Mouse (Mus musculus) c-Kit-positive CD71-negative TER-119-negative erythroid progenitor cells, embryonic 14.5 days (primary cell): ENCODE measurements around the gene Prdm11.

ENCODE experiments used
- DNase-seq: peaks from one replicate; pipeline ENCODE4 v3.0.0-alpha.2; 2013; ENCODE audit warnings: low read depth

Prdm11 gene

DNA sequence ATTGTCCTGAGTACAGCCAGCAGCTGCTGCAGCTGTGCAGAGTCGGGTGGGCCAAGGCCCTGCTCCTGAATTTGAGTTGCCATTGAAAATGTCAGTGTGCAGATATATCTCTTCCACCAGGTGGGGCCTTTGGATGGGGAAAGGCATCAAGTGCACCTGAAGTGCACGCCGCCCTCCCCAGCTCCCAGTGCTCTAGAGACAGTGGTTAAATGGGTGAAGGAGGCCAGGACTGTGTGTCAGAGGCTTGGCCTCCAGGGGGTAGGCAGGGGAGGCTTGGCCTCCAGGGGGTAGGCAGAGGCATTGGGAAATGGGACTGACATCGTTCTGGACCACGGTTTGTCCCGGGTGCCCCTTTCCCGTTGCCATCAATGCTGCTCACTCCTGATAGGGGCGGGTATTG is 79.7 kb downstream of the Prdm11 start:
- DNase-seq: no peak

DNA sequence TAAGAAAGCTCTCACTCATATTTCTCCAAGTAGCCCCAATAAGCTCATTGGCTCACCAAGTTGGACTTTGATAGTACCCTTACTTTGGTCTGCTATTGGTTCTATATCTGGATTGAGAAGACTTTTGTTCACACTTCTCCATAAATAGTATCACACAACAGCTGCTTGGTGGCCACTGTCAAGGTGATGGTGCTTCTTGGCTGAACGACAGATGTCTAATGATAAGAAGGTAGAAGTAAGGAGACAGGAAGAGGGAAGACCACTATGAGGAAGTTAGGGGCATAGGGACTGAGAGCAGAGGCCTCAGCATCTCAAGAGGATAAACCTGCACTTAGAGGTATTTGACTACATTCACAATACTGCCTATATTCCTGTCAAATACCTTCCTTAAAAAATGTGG is 81.6 kb downstream of the Prdm11 start:
- DNase-seq: no peak

DNA sequence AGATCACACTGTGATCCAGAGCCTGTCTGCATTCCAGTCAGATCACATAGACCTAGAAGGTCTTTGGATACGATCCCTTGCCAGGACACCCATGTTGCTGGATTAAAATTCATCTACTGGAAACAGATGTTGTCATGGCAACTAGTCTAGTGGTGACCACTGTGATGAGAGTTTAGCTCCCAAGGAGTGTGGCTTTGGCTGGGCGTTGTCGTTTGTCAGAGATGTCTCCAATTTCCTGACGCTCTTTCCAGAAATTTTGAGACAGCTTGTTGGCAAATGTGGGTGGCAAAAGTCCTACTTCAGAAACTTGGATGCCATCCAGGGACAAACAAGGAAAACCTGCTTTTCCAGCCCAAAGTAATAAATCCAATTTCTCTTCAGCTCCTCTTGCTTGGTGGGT is 87.3 kb downstream of the Prdm11 start:
- no peak for DNase-seq

DNA sequence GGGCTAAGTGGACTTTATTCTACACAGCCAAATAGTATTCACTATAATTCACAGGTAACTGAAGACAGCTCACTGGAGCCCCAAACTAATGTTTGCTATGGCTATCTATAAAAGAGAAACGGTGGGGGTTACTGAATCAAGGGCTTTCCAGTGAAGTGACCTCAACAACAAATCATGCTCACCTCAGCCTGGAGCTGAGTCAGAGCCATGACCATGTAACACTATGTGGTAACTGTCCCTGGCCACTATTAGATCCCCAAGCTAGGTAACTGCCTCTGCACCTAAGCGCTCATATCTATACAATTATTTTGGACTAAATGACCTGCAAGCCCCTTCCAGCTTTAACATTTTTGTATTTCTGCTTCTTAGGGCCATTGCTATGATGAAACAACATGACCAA is 89.0 kb downstream of the Prdm11 start:
- no peak for DNase-seq

DNA sequence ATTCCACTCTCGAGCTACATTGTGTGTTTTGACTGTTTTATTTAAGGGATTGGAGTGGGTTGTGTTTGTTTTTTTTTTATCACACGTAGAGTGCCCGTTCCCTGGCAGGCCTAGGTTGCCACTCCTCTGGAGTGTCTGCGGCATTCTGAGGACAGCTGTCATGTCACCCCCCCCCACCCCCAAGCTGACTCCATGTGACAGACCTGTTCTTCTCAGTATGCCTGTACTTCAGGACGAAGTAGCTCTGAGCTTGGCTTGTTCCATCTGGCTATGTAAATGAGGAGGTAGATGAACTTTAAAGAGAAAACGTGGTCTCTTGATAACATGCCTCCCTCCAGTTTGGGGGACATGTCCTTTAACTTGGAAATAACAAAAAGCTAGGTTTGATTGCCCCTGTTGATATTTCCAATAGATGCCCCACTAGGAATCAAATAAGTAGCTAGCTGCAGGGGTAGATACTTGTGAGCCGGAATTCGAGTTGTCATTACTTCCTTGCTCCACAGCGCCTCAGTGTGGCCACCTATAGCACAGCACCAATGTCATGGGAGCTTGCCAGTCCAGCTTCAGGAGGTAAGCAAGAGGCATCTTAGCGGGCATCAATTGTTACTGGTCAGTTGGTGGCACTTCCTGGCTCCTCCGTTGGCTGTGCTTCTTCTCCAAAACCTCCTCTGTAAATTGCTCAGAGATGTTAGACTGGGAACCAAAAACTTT is 91.4 kb downstream of the Prdm11 start:
- peak; percentile 23 for DNase-seq

DNA sequence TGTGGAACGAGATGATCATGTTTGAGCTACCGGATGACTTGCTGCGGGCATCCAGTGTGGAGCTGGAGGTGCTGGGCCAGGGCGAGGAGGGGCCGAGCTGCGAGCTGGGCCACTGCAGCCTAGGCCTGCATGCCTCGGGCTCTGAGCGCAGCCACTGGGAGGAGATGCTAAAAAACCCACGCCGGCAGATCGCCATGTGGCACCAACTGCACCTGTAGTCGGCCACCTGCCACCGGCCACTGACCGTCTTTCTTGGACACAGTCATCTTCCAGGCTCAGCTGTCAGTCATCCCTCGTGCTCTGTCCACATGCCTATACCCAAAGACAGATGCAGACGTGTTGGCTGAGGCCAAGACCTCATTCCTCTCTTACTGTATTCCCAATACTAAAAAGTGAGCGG is 92.5 kb downstream of the Prdm11 start:
- DNase-seq: no peak

DNA sequence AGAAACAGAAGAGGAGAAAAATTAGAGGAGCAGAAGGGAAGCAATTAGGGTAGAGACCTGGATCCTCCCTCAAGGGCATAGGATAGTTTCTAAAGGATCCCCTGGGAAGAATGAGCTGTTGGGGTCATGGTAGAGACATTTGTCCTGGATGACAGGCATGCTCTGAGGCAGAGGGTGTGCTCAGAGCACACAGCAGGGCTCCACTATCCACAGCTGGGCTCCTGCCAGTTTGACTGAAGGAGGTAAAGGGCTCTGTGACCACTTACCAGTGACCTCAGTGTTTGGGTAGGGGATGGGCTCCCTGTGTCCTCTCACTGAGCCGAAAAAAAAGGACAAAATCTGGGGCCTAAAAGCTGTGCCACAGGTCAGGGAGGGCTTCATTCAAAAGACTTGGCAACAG is 96.4 kb downstream of the Prdm11 start:
- no peak for DNase-seq

DNA sequence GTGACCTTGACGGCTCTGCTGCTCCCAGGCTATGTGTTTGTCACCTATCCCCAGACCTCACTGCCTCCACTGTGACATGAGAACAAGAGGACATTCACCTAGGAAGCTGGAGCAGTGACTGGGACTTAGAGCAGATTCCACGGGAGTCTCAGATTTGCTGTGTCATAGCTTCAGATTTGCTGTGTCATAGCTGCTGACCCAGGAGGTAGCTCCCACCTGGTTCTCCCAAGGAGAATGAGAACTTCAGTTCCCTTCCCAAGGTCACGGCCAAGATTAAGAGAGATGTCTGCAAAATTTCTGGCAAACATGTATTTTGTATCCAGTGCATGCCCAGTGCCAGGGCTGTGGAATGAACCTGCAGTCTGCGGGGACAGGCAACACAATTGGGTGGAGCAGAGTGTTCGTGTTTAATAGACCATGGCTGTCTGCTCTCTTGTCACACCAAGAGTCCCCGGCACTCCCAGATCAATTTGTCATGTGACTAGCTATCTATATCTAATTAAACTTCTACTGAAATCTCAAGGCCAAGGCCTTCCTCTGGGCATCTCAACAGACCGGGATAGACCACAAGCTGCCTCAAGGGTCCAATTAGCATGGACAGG is 97.2 kb downstream of the Prdm11 start:
- DNase-seq: no peak

DNA sequence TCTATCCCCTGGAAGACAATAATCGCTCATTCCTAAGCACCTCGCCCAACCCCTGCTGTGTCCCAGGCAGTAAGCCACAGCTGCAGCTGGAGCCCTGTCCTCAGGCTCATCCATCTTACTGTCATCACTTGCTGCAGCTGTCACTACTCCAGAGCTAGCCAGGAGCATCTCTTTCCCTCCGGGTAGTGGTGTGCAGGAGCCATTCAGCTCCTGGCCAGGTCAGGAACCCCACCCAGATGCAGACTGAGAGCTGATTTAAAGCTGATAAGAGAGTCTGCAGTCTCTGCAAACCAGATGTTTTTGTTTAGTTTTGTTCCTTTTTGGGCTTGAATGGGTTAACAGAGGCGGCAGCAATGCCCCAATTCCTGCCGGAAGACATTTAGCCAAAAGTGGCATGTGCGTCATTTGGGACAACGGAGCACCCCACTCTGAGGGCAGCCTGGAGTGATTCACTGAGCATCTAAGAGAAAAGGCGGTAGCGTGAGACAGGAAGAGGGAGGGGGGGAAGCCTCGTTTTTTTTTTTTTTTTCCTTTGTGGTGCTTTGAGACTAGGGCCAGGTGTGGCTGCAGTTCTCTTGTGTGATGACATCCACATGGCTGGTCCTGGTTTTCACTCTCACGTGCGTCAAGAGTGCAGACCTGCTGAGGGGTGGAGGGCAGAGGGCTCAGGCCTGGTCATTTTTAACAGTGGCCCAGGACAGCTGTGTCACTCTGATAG is 97.8 kb downstream of the Prdm11 start:
- DNase-seq: no peak

DNA sequence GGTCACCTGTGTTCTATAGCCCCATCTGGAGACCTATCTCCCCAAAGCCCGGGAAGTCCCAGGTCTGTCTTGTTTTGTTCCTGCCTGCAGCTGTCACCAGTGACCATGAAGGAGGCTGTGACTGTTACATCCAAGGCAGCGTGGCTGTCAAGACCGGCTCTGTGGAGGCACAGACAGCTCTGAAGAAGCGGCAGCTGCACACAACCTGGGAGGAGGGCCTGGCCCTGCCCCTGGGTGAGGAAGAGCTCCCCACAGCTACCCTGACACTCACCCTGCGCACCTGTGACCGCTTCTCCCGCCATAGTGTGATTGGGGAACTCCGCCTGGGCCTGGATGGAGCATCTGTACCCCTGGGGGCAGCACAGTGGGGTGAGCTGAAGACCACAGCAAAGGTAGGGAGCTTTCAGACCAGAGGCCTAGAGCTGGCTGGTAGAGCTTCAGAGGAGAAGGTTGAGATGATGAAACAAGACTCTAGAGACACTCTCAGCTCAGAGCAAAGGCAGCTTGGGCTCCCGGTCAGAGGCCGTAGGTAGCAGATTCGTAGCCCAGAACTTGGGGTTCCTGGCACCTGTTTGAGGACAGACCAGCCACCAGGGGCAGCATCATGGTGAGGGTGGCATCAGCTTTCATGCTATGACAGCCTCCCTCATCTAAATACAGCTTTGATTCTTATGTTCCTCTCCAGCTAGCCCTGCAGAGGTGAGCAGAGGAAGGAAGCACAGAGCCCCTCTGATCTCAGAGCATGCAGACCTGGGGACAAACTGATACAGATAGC is 100.0 kb downstream of the Prdm11 start:
- DNase-seq: no peak

DNA sequence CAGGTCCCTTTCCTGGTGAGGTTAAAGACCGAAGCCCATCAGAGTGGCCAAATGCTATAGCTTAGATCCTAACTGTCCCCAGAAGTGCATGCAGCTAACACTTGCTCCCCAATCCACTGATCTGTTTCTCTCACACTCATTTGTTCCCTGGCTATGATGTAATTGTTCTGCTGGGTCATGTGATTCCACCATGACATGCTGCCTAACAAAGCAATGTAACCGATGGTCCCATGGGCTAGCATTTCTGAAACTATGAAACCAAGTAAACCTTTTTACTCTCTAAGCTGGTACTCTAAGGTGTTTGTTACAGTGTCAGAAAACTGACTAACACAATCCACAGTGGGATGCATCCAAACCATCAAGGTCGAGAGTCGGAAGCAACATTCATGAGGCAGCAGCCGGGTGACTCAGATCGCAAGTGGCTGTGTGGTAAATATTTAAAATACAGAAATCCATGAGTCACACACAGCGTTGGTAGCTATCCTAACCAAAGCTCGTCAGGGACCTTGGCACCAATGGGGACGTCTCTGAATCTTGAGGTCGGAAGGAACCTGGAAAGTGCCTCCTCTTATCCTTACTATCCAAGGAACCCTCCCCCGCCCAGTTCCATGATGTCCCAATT is 100.7 kb downstream of the Prdm11 start:
- DNase-seq: no peak

DNA sequence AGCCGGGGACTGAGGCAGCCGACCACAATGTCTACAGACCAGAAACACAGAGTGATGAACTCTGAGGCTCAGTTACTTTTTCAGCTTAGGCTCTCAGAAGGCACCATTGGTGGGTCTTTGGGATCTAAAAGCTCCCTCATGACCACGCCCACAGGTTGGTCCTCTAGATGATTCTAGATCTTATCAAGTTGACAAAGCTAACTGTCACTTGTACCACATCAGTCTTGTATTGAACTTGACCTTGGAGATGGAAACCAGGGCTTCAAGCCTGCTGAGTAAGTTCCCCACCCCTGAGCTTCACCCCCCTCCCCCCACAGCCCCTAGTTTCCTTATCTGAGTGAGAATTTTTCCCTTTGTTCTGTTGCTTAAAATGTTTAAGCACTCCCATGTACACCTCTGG is 101.6 kb downstream of the Prdm11 start:
- no peak for DNase-seq

DNA sequence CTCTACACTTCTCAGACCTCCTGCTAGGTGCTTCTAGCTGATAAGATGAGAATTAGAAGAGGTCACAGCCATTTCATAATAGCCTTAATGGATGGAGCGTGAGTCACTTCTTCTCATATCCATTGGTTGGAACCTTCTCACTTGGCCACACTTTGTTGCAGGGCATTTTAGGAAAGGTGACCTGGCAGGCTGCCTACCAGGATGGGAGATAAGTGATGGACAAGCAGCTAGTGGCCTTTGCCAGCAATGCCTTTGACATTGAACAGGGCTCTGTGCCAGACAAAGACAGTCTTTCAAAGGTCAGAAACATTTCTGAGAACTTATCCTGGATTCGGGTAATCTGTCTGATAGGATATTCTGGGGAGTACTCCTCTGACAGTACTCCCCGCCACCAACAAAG is 102.6 kb downstream of the Prdm11 start:
- no peak for DNase-seq

DNA sequence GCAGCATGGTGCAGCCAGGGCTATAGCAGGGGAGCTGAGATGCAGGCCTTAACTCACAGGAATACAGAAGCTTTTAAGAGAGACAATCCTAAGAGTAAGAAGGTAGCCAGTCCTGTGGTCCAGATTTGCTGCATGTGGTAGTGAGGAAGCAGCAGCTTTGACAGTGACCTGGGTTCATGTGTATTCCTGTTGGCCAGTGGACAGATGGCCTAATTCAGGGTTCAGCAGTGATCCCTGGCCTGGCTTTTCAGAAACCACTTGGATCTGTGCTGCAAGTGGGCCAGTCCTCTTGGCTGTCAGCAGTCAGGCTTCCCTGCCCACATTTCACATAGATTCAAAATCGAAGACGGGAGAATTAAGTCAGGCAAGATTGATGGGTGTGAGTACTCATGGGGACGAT is 104.5 kb downstream of the Prdm11 start:
- no peak for DNase-seq

DNA sequence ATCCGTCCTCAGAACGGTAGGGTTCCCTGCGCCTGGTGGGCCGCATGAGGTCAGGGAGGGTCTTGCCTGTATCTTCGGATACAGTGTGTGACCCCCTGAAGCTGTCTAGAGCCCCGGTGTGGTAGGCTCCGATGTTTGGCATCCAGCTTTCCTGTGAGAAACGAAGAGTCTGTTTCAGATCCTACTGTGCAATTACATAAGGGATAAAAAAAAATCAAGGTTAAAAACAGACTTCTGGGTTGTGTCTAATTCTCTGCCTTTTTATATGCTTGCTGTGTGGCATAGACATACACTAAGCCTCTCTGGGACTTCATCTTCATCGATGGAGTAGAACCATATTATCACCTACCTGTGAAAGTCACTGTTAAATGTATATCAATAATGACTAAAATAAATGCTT is 105.0 kb downstream of the Prdm11 start:
- no peak for DNase-seq

DNA sequence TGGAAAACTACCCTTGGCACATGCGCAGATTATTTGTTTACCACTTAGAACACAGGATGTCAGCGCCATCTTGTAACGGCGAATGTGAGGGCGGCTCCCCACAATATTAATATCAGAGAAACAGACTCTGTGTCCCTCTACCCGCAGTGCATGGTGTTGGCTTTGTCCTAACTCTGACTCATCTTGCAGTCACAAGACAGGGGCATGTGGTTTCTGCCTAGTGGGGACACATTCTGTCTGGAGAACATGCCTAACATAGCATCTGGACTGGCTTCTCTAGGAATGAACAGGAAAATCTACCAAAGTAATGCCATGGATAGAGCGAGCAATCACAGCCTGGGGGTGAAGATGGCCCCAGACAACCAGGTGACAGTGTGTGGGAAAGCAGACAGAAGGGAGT is 107.1 kb downstream of the Prdm11 start:
- no peak for DNase-seq

DNA sequence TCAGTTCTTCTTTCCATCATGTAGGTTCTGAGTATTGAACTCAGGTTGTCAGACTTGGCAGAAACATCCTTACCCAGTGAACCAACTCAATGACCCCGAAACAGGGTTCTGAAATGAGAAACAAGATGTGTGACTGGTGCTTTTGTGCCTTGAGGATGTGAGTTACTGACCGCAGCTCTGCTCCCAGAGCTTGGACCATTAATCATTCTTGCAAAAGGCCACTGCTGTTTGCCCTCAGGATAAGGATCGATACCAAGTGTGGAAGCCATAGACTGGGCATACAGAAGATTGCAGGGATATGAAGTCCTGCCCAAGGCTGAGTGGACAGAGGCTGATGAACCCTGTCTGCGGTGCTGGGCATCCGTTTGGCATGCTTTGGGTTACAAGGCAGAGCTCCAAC is 107.9 kb downstream of the Prdm11 start:
- DNase-seq: no peak

DNA sequence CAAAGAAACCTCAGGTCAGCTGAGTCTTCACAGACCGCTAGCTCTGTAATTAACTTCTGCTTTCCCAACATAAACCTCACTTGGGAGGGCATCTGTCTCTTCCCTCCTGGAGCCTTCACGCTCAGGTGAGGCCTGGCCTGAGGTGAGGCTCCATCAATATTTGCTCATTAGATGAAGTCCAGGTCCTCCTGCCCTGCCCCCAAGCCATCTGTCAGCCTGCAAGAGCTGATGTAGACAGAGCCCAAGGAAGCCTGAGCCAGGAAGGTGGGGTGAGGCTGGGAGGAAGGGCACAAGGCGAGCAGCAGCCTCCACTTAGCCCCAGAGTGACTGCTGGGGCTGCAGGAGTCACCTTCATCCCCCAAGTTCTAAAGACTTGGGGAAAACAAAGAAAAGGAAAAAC is 110.5 kb downstream of the Prdm11 start:
- no peak for DNase-seq

DNA sequence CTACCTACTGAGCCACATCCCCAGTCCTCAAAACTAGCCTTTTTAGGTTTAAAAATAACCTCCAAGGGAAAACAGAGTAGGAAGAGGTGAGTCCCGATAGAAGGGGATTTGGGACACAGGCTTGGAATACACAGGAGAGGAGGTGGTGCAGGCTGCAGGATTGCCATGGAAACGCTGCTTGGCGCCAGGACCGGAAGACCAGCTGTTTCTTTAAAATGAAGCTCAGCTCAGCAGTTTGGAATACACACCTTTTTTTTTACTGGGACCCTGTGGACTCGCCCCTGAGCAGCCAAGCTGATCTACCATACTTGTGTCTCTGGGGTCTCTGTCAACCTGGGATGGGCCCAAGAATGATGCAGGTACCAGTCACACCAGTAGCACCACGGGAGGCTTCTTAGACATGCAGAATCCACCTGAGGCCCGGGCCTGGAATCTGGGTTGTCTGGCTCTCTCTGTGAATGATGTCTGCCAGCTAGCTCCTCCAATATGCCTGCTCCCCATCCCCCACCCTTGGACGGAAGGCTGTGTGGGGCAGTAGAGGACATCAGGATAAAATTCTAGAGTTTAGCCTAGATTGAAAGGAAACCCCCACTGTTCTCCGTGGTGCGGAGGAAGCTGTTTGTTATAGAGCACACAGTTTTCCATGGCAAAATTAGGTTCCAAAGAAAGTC is 111.5 kb downstream of the Prdm11 start:
- no peak for DNase-seq

DNA sequence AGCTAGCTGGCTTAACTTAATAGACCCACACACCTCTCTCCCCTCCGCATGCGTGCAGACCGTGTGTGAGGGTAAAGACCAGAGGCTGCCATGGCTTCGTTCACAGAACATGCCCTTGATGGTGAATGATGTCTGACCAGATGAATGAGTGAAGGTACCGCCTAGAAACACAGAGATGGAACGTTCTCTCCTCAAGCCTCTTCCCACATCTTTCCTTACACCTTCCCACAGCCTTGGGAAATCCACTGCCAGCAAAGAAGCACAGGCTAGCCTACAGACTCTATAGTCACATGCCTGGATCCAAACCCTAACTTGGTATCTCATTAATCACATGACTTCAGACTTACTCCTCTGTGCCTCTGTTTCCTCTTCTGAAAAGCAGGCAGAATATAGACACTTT is 112.6 kb downstream of the Prdm11 start:
- DNase-seq: no peak

DNA sequence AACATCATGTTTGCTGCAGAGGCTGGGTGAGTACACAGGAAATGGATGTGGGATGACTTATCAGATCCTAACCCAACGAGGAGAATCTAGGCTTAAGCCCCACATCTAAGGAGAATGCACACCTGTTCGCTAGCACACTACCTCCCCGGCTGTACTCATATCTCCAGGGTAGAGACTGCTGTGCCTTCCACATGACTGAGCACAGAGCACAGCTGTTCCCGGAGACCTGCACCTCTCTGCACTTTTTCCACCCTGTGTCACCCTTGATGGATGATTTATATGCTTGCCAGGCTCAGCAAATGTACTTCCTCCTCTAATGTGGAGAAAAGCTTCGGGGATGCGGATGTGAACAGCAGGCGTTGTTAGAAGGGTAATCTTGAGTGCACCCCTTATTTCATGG is 114.9 kb downstream of the Prdm11 start:
- DNase-seq: no peak

DNA sequence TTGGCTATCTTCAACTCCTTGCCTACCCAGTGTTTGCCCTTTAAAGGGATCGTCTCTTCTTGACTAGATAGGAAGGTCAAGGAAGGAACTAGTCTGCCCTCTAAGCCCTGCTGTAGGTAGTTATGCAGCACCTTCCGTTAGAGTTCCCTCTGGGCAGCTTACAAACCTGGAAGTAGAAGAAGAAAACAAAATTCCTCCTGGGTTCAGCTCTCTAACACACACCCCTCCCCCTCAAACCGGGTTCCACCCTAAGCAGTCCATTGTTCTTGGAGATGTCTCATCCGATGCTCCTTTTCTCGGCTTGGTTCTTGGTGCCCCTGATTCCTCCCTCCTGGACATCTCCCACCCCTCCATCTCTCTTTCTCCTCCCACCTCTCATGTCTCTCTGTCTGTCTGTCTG is 116.3 kb downstream of the Prdm11 start:
- no peak for DNase-seq
